Comparison of ENCODE assay signal across 8 mouse cellular contexts in genomic region chr5:31597430-31597944, GRCm38 (mm10). TPM values are rescaled to one million over a fixed set of nuclear protein-coding genes. Genes with fewer than 3 reads are reported as not detected.
A peak's percentile ranks its signal among the peaks of the same experiment; 100 is the strongest.
DNase-seq lines count a peak whose midpoint lies in the region; ATAC-seq and TF ChIP-seq lines count a peak whose summit lies in the region.

No protein-coding gene starts in this region.

- no peak for TF ChIP-seq CTCF in lung, adult 2 months (IDR thresholded peaks at IDR 0.05; ENCODE audit: insufficient read depth, low read length)
- no peak for TF ChIP-seq CTCF in bone marrow, adult 2 months (IDR thresholded peaks at IDR 0.05; ENCODE audit: control insufficient read depth, insufficient read depth, low read length)

- H3K9ac ChIP-seq in liver, embryonic 15.5 days: no peak overlapping the region

- no peak for DNase-seq in heart, embryonic 10.5 days (ENCODE audit: low spot score)
- no peak for DNase-seq in heart, adult 9 months (ENCODE audit: low spot score in 2 of 2)
- DNase-seq in lung, adult 2 months: no peak
- no peak for DNase-seq in lung, postnatal 14 days
- no peak for DNase-seq in right cerebral cortex, adult 18-20 months
- DNase-seq in urinary bladder, postnatal 4 days (ENCODE audit: low spot score in 2 of 2): no peak

- 53% methylated on average over 6 of the region's 6 CpGs for WGBS in heart, embryonic 10.5 days
- 54% methylated on average over 6 of the region's 6 CpGs for WGBS in lung, adult 2 months
- WGBS in bone marrow, adult 2 months: 71% methylated on average over 6 of the region's 6 CpGs
- WGBS in liver, embryonic 15.5 days (ENCODE audit: insufficient replicate concordance): 56% methylated on average over 6 of the region's 6 CpGs

- peak overlapping the region; percentile 88; the same call in 1 of the 2 replicates for H3K27ac ChIP-seq in heart, embryonic 10.5 days
- H3K27ac ChIP-seq in bone marrow, adult 2 months (ENCODE audit: control insufficient read depth, insufficient read depth, low read depth, low read length, poor library complexity): no peak overlapping the region; the same call in 1 of the 2 replicates
- no peak overlapping the region for H3K27ac ChIP-seq in liver, embryonic 15.5 days (replicated peaks)

- H3K36me3 ChIP-seq in heart, embryonic 10.5 days: no peaks in the 10 kb centered on the region
- no peaks in the 10 kb centered on the region for H3K36me3 ChIP-seq in liver, embryonic 15.5 days (replicated peaks)

- H3K9me3 ChIP-seq in heart, embryonic 10.5 days: no peaks in the 10 kb centered on the region
- H3K9me3 ChIP-seq in liver, embryonic 15.5 days (replicated peaks): no peaks in the 10 kb centered on the region

- TF ChIP-seq POLR2A in lung, adult 2 months (IDR thresholded peaks at IDR 0.05; ENCODE audit: borderline replicate concordance, extremely low read depth, low read depth, low read length): no peak
- no peak for TF ChIP-seq POLR2A in bone marrow, adult 2 months (IDR thresholded peaks at IDR 0.05; ENCODE audit: borderline replicate concordance, control insufficient read depth, low read depth, low read length)

- H3K4me3 ChIP-seq in heart, embryonic 10.5 days: peak overlapping the region; percentile 62
- peak overlapping the region; percentile 31 for H3K4me3 ChIP-seq in lung, adult 2 months (replicated peaks; ENCODE audit: extremely low read depth, low read depth, low read length)
- H3K4me3 ChIP-seq in bone marrow, adult 2 months (replicated peaks; ENCODE audit: control insufficient read depth, low read depth, low read length): peak overlapping the region; percentile 52
- H3K4me3 ChIP-seq in liver, embryonic 15.5 days (replicated peaks): peak overlapping the region; percentile 50; the same call in 1 of the 2 replicates

- peaks cover 26% of the 10 kb centered on the region; the same call in 1 of the 2 replicates for H3K4me1 ChIP-seq in heart, embryonic 10.5 days
- H3K4me1 ChIP-seq in lung, adult 2 months (ENCODE audit: control insufficient read depth, insufficient read depth, low read length): peaks cover 5% of the 10 kb centered on the region; the same call in 1 of the 2 replicates
- H3K4me1 ChIP-seq in bone marrow, adult 2 months (ENCODE audit: control insufficient read depth, insufficient read depth, low read length): peaks cover 2% of the 10 kb centered on the region; the same call in 1 of the 2 replicates
- peaks cover 30% of the 10 kb centered on the region for H3K4me1 ChIP-seq in liver, embryonic 15.5 days (replicated peaks)

- peak overlapping the region; percentile 73 for H3K4me2 ChIP-seq in liver, embryonic 15.5 days

- H3K27me3 ChIP-seq in heart, embryonic 10.5 days (ENCODE audit: insufficient read depth, poor library complexity, severe bottlenecking): 0 out of 2 replicates have a peak, but pooled peaks cover 4% of the 10 kb centered on the region
- H3K27me3 ChIP-seq in liver, embryonic 15.5 days: no peaks in the 10 kb centered on the region

- ATAC-seq in liver, embryonic 15.5 days (ENCODE audit: insufficient read depth): no peak

RNA-seq across cellular contexts. Expression of gene Mrpl33, which starts 0.8 kb away (rescaled TPM):
- polyA plus RNA-seq in heart, embryonic 10.5 days (2016; fragmentation: Nextera tagmentation; extraction: Ambion mirVana): 294 and 320 TPM in 2 replicates
- polyA plus RNA-seq in lung, adult 2 months (2012; rRNA removed): 15.9 and 19.5 TPM in 2 replicates
- polyA plus RNA-seq in bone marrow, adult 2 months (2011; ENCODE audit: insufficient read depth, insufficient read length, low replicate concordance, missing spikeins): 89.1 and 162 TPM in 2 replicates
- polyA plus RNA-seq in liver, embryonic 15.5 days (2015; fragmentation: Nextera tagmentation; extraction: Ambion mirVana): 131 and 158 TPM in 2 replicates
